Mouse (Mus musculus): ENCODE measurements at regions not wholly inside any gene's neighbourhood (a gene's known extent, or its start where the extent isn't known, plus 50 kb on each side); places are given as distances from the start of the nearest gene placed in this dataset.

- TF ChIP-seq BHLHE40 (IDR thresholded peaks at IDR 0.05; ENCODE audit: borderline replicate concordance, low read depth, low read length), result no peak
- TF ChIP-seq RAD21 (IDR thresholded peaks at IDR 0.05; ENCODE audit: low read depth, low read length), result no peak
- no peak for TF ChIP-seq NRF1 (IDR thresholded peaks at IDR 0.05; ENCODE audit: insufficient read depth, low read depth, low read length, poor library complexity, severe bottlenecking)
- no peak for TF ChIP-seq MAFK (IDR thresholded peaks at IDR 0.05; ENCODE audit: borderline replicate concordance, low read depth, low read length)
- TF ChIP-seq POLR2A (IDR thresholded peaks at IDR 0.05; ENCODE audit: control insufficient read depth in 1 of 2, insufficient read depth in 1 of 2, low read depth in 1 of 2, low read length in 2 of 2, poor library complexity in 1 of 2), result no peak
- TF ChIP-seq ZKSCAN1 (IDR thresholded peaks at IDR 0.05; ENCODE audit: low read depth, low read length), result no peak
- TF ChIP-seq CTCF (IDR thresholded peaks at IDR 0.05 in 2 of 3, conservative IDR thresholded peaks at IDR 0.05 in 1 of 3; ENCODE audit: control insufficient read depth in 1 of 3, insufficient read depth in 1 of 3, low read depth in 2 of 3, low read length in 3 of 3, poor library complexity in 1 of 3, severe bottlenecking in 1 of 3), result no peak
- TF ChIP-seq MAZ (IDR thresholded peaks at IDR 0.05; ENCODE audit: low read depth, low read length), result no peak
- peak; percentile 88 for TF ChIP-seq RCOR1 (IDR thresholded peaks at IDR 0.05; ENCODE audit: low read depth, low read length)
- TF ChIP-seq POLR2AphosphoS2 (IDR thresholded peaks at IDR 0.05; ENCODE audit: low read length), result no peak
- no peak for TF ChIP-seq TAL1 (IDR thresholded peaks at IDR 0.05; ENCODE audit: low read length)
- TF ChIP-seq USF1 (IDR thresholded peaks at IDR 0.05; ENCODE audit: low read depth, low read length), result no peak
Measured at GRCm38 (mm10) chr2:46119871-46120270, 1002.7 kb upstream of the Zeb2 start.
